Mouse (Mus musculus) gastrocnemius, adult 8-10 months (tissue): ENCODE results near the gene Bag6. TPM values are rescaled to one million over a fixed set of nuclear protein-coding genes. Genes with fewer than 3 reads are reported as not detected.

Experiments
- DNase-seq, 2 experiments: peaks; one replicate each; pipeline ENCODE4 v3.0.0; 2022; ENCODE audit warnings: low spot score in 2 of 2
- microRNA-seq: library from miRNA; unstranded; fragments of <30 nt; microRNA quantifications from one replicate; pipeline ENCODE4 v1.2.0, GENCODE M21; 2022
- total RNA-seq, 4 experiments: library from RNA; stranded (reverse); gene quantifications; 2 replicates each; pipeline ENCODE4 v1.2.4; 2022

The Bag6 gene
- total RNA-seq, 4 experiments from 2014 or later: 206 to 247 (median 236) TPM

- DNase-seq: no peak
Observed at GRCm38 (mm10) chr17:35193881-35194843, 59.2 kb downstream of the Bag6 start, which contains the start of gene Ltb. TSS of gene Ltb (plus strand) at chr17:35194439.

GRCm38 (mm10) chr17:35194844-35195630 is 60.1 kb downstream of the Bag6 start:
- no peak for DNase-seq

GRCm38 (mm10) chr17:35195631-35196320 is 60.8 kb downstream of the Bag6 start:
- peak; percentile 57 to 73 for DNase-seq

GRCm38 (mm10) chr17:35196321-35196641 is 61.3 kb downstream of the Bag6 start:
- no peak for DNase-seq

Small RNAs within 50 kb of the gene (microRNA-seq; reads per million reads assigned to microRNA genes)
- not detected for gene Mir6973a

Other genes starting within 250 kb of the Bag6 start
- 1 to 10 TPM in 3 of 4 experiments, under 1 TPM in 1; 0.73 to 2.3 (median 2.2) TPM for gene C2, start 236.9 kb upstream of the Bag6 start, total RNA-seq
- 10 to 100 TPM; 31.2 to 37.2 (median 33.4) TPM for gene Ehmt2, start 236.7 kb upstream of the Bag6 start, total RNA-seq
- under 1 TPM in 2 of 4 experiments, not detected in 2; 0.15 TPM for gene Slc44a4, start 220.7 kb upstream of the Bag6 start, total RNA-seq
- 10 to 100 TPM in 2 of 4 experiments, 1 to 10 TPM in 2; 8.8 to 11.6 (median 10.5) TPM for gene Neu1, start 203.9 kb upstream of the Bag6 start, total RNA-seq
- 10 to 100 TPM in 1 of 4 experiments, 1 to 10 TPM in 3; 2.4 to 13.6 (median 3.7) TPM for gene Hspa1b, start 175.9 kb upstream of the Bag6 start, total RNA-seq
- gene Gm20481, start 165.3 kb upstream of the Bag6 start, total RNA-seq: not detected
- 10 to 100 TPM in 1 of 4 experiments, 1 to 10 TPM in 3; 4.2 to 17.8 (median 5.3) TPM for gene Hspa1a, start 163.0 kb upstream of the Bag6 start, total RNA-seq
- 10 to 100 TPM; 19.4 to 26.1 (median 20.2) TPM for gene Hspa1l, start 162.5 kb upstream of the Bag6 start, total RNA-seq
- gene Lsm2, start 153.3 kb upstream of the Bag6 start, total RNA-seq: 10 to 100 TPM; 11.7 to 15.7 (median 13.0) TPM
- 10 to 100 TPM; 37.3 to 42.8 (median 41.0) TPM for gene Vars, start 134.2 kb upstream of the Bag6 start, total RNA-seq
- gene Vwa7, start 118.6 kb upstream of the Bag6 start, total RNA-seq: 10 to 100 TPM in 3 of 4 experiments, 1 to 10 TPM in 1; 8.0 to 18.8 (median 13.7) TPM
- not detected for gene Sapcd1, start 107.2 kb upstream of the Bag6 start, total RNA-seq
- not detected for gene Msh5, start 88.4 kb upstream of the Bag6 start, total RNA-seq
- 1 to 10 TPM; 5.2 to 9.0 (median 6.6) TPM for gene Clic1, start 85.2 kb upstream of the Bag6 start, total RNA-seq
- gene Ddah2, start 76.1 kb upstream of the Bag6 start, total RNA-seq: 1 to 10 TPM; 4.3 to 6.2 (median 5.1) TPM
- not detected for gene Ly6g6c, start 69.8 kb upstream of the Bag6 start, total RNA-seq
- not detected for gene Mpig6b, start 69.0 kb upstream of the Bag6 start, total RNA-seq
- gene Ly6g6e, start 58.3 kb upstream of the Bag6 start, total RNA-seq: not detected
- gene Ly6g6d, start 57.1 kb upstream of the Bag6 start, total RNA-seq: 1 to 10 TPM in 1 of 4 experiments, under 1 TPM in 2, not detected in 1; 0.53 to 1.8 (median 0.99) TPM
- not detected for gene Ly6g6f, start 49.6 kb upstream of the Bag6 start, total RNA-seq
- 100 to 1,000 TPM in 1 of 4 experiments, 10 to 100 TPM in 3; 84.1 to 107 (median 92.9) TPM for gene Abhd16a, start 45.9 kb upstream of the Bag6 start, total RNA-seq
- not detected for gene Ly6g5c, start 26.9 kb upstream of the Bag6 start, total RNA-seq
- not detected for gene Ly6g5b, start 19.8 kb upstream of the Bag6 start, total RNA-seq
- gene Gpank1, start 13.7 kb upstream of the Bag6 start, total RNA-seq: 10 to 100 TPM in 1 of 4 experiments, 1 to 10 TPM in 3; 8.6 to 11.4 (median 9.3) TPM
- gene Csnk2b, start 13.1 kb upstream of the Bag6 start, total RNA-seq: 100 to 1,000 TPM; 169 to 216 (median 180) TPM
- gene D17H6S53E, start 8.8 kb upstream of the Bag6 start, total RNA-seq: 10 to 100 TPM; 13.6 to 22.6 (median 17.0) TPM
- not detected for gene Apom, start 3.1 kb upstream of the Bag6 start, total RNA-seq
- gene Prrc2a, start 29.7 kb downstream of the Bag6 start, total RNA-seq: 10 to 100 TPM; 90.5 to 98.3 (median 94.6) TPM
- gene Aif1, start 40.9 kb downstream of the Bag6 start, total RNA-seq: under 1 TPM in 2 of 4 experiments, not detected in 2; 0.52 to 0.72 TPM
- gene Lst1, start 53.3 kb downstream of the Bag6 start, total RNA-seq: under 1 TPM in 2 of 4 experiments, not detected in 2; 0.73 to 0.92 TPM
- gene Ltb, start 59.3 kb downstream of the Bag6 start, total RNA-seq: not detected
- under 1 TPM in 1 of 4 experiments, not detected in 3; 0.31 TPM for gene Tnf, start 66.8 kb downstream of the Bag6 start, total RNA-seq
- gene Lta, start 70.2 kb downstream of the Bag6 start, total RNA-seq: under 1 TPM; 0.53 to 0.76 (median 0.65) TPM
- gene Gm16181, start 85.7 kb downstream of the Bag6 start, total RNA-seq: not detected
- gene Atp6v1g2, start 98.5 kb downstream of the Bag6 start, total RNA-seq: 1 to 10 TPM; 1.3 to 2.3 (median 1.9) TPM
- gene Nfkbil1, start 100.6 kb downstream of the Bag6 start, total RNA-seq: 1 to 10 TPM; 6.3 to 8.6 (median 8.0) TPM
- gene Ddx39b, start 106.6 kb downstream of the Bag6 start, total RNA-seq: 10 to 100 TPM; 77.1 to 93.9 (median 81.7) TPM
- 10 to 100 TPM; 31.3 to 52.9 (median 41.7) TPM for gene H2-D1, start 127.6 kb downstream of the Bag6 start, total RNA-seq
- under 1 TPM in 3 of 4 experiments, not detected in 1; 0.17 to 0.65 (median 0.21) TPM for gene H2-Q1, start 185.2 kb downstream of the Bag6 start, total RNA-seq
- gene H2-Q2, start 207.1 kb downstream of the Bag6 start, total RNA-seq: under 1 TPM; 0.38 to 0.90 (median 0.45) TPM
- gene H2-Q4, start 244.4 kb downstream of the Bag6 start, total RNA-seq: 1 to 10 TPM; 3.2 to 5.2 (median 4.0) TPM